In the genomic region with DNA sequence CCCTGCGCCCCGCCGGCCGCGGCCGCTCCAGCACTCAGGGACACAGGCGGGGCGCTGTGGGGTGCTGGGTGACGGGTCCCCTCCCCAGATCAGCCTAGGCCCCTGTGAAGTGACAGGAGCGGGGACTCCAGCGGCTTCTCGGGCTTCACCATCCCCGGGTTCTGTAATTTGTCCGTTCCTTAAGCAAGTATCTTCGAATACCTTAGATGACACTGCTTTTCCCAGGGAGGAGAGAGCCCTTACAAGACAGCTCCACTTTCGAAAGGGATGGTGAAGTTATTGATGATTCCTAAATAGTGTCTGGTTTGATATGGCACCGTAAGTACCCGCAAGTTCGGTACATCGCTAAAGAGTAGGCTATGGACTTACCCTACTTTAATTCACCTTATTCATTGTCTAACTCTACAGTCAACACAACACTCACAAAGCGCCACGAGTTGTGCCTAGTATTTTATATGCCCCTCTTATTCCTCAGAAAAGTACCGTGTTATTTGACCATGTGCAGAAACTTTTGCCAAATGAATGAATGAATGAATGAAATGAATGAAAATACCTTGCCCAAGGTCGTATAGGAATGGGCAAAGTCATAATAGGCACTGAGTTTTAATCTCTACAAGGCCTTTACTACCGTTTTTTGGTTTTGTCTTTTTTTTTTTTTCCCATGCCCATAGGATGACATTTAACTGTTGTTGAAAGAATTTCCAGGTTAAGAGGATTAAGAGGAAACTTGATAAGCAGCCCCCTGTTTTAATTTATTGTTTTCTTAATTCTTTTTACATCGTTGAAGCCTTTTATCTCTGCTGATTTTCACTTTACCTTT, we compare ENCODE assay signal across 8 mouse cellular contexts. TPM values are rescaled to one million over a fixed set of nuclear protein-coding genes. Genes with fewer than 3 reads are reported as not detected.
A peak's percentile ranks its signal among the peaks of the same experiment; 100 is the strongest.
DNase-seq lines count a peak whose midpoint lies in the region; ATAC-seq lines count a peak whose summit lies in the region.

No protein-coding gene starts in this region.

- no peaks in the 10 kb centered on the region for H3K9me3 ChIP-seq in forebrain, embryonic 15.5 days
- no peaks in the 10 kb centered on the region for H3K9me3 ChIP-seq in liver, embryonic 16.5 days (replicated peaks; ENCODE audit: control insufficient read depth, low read length)

- H3K27me3 ChIP-seq in forebrain, embryonic 15.5 days, result no peaks in the 10 kb centered on the region
- no peaks in the 10 kb centered on the region for H3K27me3 ChIP-seq in liver, embryonic 16.5 days (ENCODE audit: control insufficient read depth, insufficient read depth, low read depth, low read length)

- peak overlapping the region; percentile 98 for H3K27ac ChIP-seq in forebrain, embryonic 15.5 days (replicated peaks)
- peak overlapping the region; percentile 89 for H3K27ac ChIP-seq in liver, embryonic 16.5 days (ENCODE audit: low read length)

- DNase-seq in left cerebral cortex, adult 11 months (ENCODE audit: low spot score), result peak; percentile 21
- DNase-seq in left cerebral cortex, postnatal 10 days (ENCODE audit: extremely low spot score in 1 of 2, low spot score in 2 of 2), result no peak
- DNase-seq in ZHBTc4 (ENCODE audit: low read depth, low spot score), result peak; percentile 58
- no peak for DNase-seq in thymus, postnatal 36 days
- no peak for DNase-seq in lung, postnatal 14 days

- H3K36me3 ChIP-seq in forebrain, embryonic 15.5 days, result peaks cover 2% of the 10 kb centered on the region; the same call in 1 of the 2 replicates
- peaks cover 9% of the 10 kb centered on the region for H3K36me3 ChIP-seq in liver, embryonic 16.5 days (ENCODE audit: control insufficient read depth, insufficient read depth)

- peak overlapping the region; percentile 86 for H3K4me2 ChIP-seq in forebrain, embryonic 15.5 days (replicated peaks)
- peak overlapping the region; percentile 98 for H3K4me2 ChIP-seq in liver, embryonic 16.5 days (ENCODE audit: low read depth, low read length)

- H3K9ac ChIP-seq in forebrain, embryonic 15.5 days (replicated peaks), result peak overlapping the region; percentile 96
- H3K9ac ChIP-seq in liver, embryonic 16.5 days (ENCODE audit: low read depth, low read length), result peak overlapping the region; percentile 90

- WGBS in forebrain, embryonic 15.5 days, result 2% methylated on average over 26 of the region's 26 CpGs
- WGBS in liver, embryonic 16.5 days (ENCODE audit: insufficient replicate concordance), result 3% methylated on average over 26 of the region's 26 CpGs

- intact Hi-C loops in left cerebral cortex, postnatal 10 days (cut with DNase I), result loop anchor here (5.0 kb wide), 1 partner anchor 49 kb away; a partner anchor contains a TSS

- 0 out of 2 replicates have a peak, but pooled peaks have one; percentile 1 for ATAC-seq in forebrain, embryonic 15.5 days (replicated peaks)
- no peak for ATAC-seq in liver, embryonic 16.5 days (ENCODE audit: low read depth)
- no peak for ATAC-seq in frontal cortex, adult (ENCODE audit: low TSS enrichment)

- peak overlapping the region; percentile 75 for H3K4me3 ChIP-seq in forebrain, embryonic 15.5 days
- H3K4me3 ChIP-seq in liver, embryonic 16.5 days (ENCODE audit: low read depth, low read length), result peak overlapping the region; percentile 95

- H3K4me1 ChIP-seq in forebrain, embryonic 15.5 days, result peaks cover 30% of the 10 kb centered on the region
- peaks cover 17% of the 10 kb centered on the region for H3K4me1 ChIP-seq in liver, embryonic 16.5 days (ENCODE audit: control insufficient read depth, low read depth, low read length)

RNA-seq across cellular contexts. Expression of a gene that starts 0.8 kb away (rescaled TPM):
- total RNA-seq in left cerebral cortex, postnatal 10 days (2021), result 10 to 100 TPM; 39.1 to 41.5 TPM
- 12.9 and 14.4 TPM in 2 replicates for polyA plus RNA-seq in forebrain, embryonic 15.5 days (2015; fragmentation: Nextera tagmentation; extraction: Ambion mirVana)
- polyA plus RNA-seq in liver, embryonic 16.5 days (2015; fragmentation: Nextera tagmentation; extraction: Ambion mirVana), result 3.0 and 4.3 TPM in 2 replicates

RNA-seq across cellular contexts. Expression of a gene that starts 4.0 kb away (rescaled TPM):
- 100 to 1,000 TPM; 180 to 201 TPM for total RNA-seq in left cerebral cortex, postnatal 10 days (2021)
- polyA plus RNA-seq in forebrain, embryonic 15.5 days (2015; fragmentation: Nextera tagmentation; extraction: Ambion mirVana), result 1,422 and 1,532 TPM in 2 replicates
- polyA plus RNA-seq in liver, embryonic 16.5 days (2015; fragmentation: Nextera tagmentation; extraction: Ambion mirVana), result 801 and 896 TPM in 2 replicates

RNA-seq across cellular contexts. Expression of a gene that starts 50.0 kb away (rescaled TPM):
- total RNA-seq in left cerebral cortex, postnatal 10 days (2021), result 10 to 100 TPM; 66.2 to 68.8 TPM
- 136 and 138 TPM in 2 replicates for polyA plus RNA-seq in forebrain, embryonic 15.5 days (2015; fragmentation: Nextera tagmentation; extraction: Ambion mirVana)
- 48.2 and 50.2 TPM in 2 replicates for polyA plus RNA-seq in liver, embryonic 16.5 days (2015; fragmentation: Nextera tagmentation; extraction: Ambion mirVana)

Comparison
In these comparisons a context has a peak if more than half of its experiments do, and no peak if none do; other contexts are left out.
1. DNase-seq: peak in left cerebral cortex, adult 11 months (single experiment) and ZHBTc4 (single experiment); none in left cerebral cortex, postnatal 10 days (0 of 2), thymus, postnatal 36 days (0 of 2) and lung, postnatal 14 days (single experiment).